18 mouse cellular contexts compared by ENCODE assay signal in the genomic region with DNA sequence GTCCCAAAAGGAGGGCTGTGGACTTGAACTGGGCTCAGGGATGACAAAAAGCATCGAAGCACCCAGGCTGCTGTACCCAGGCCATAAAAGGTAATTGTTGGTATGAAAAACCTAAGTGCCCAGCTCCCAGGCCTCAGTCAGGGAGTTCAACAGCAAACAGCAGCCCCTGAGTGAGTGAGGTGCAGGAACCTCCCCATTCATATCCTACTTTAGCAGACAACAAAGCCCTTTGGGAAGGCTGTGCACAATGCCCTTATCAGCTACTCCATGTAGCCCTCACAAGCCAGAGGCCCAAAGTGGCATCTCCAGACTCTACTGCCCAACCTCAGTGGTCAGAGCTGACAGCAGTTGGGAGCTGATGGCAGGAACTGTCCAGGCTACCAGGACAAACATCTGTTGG.
"Had no signal": no experiment of that assay in that cellular context is flagged by ENCODE, and none has a peak within 500 bp of the region (broad histone marks: within the 10 kb centered on the region; RNA-seq: fewer than 3 reads in every experiment).

No protein-coding gene starts in this region.

- H3K9ac ChIP-seq: lung, embryonic 15.5 days had no signal

- ATAC-seq: intestine, postnatal 0 days had no signal

- H3K4me2 ChIP-seq: lung, embryonic 15.5 days; midbrain, embryonic 11.5 days had no signal

- H3K9me3 ChIP-seq: lung, embryonic 15.5 days had no signal

- H3K27me3 ChIP-seq: lung, embryonic 15.5 days had no signal

- H3K4me3 ChIP-seq: layer of hippocampus, adult 2 months; left cerebral cortex, adult 2 months; lung, embryonic 15.5 days had no signal

- H3K27ac ChIP-seq: kidney, postnatal 0 days; layer of hippocampus, adult 2 months; left cerebral cortex, adult 2 months; lung, embryonic 15.5 days; stomach, postnatal 0 days had no signal

- DNase-seq: layer of hippocampus, adult 9-11 months; lung, adult 18-20 months; lung, postnatal 10 days; lung, postnatal 36 days; midbrain, embryonic 14.5 days; right cerebral cortex, adult 18-20 months; right cerebral cortex, postnatal 14 days; right cerebral cortex, postnatal 4 days; thymus, adult 2 months; thymus, postnatal 14 days; thymus, postnatal 4 days had no signal

- H3K36me3 ChIP-seq: lung, embryonic 15.5 days had no signal

- H3K4me1 ChIP-seq: lung, embryonic 15.5 days had no signal
